Mouse (Mus musculus): Measurements from ENCODE around the gene Gm49337.

- TF ChIP-seq CTCF (IDR thresholded peaks at IDR 0.05; ENCODE audit: extremely low read depth, insufficient read length, insufficient replicate concordance, low read depth, low read length) (no peak), POLR2A (IDR thresholded peaks at IDR 0.05; ENCODE audit: low read depth, low read length) (no peak)
These were observed 70.2 kb downstream of the Gm49337 start for GRCm38 (mm10) chr4:116243377-116243776.

Measured in small intestine, adult 2 months (tissue).